Mouse (Mus musculus) MEL (cell line): ENCODE measurements around the gene Gstp2. TPM values are rescaled to one million over a fixed set of nuclear protein-coding genes. Genes with fewer than 3 reads are reported as not detected.

Experiments used
- DNase-seq: peaks from one replicate; pipeline ENCODE4 v3.0.0; 2011; ENCODE audit warnings: low read depth, low spot score
- H3K27ac ChIP-seq: 2 replicates; pipeline ENCODE4 v1.5.1; 2012; ENCODE audit warnings: low read depth, mild to moderate bottlenecking, control low read depth, low read length, moderate library complexity; ENCODE audit not compliant: control insufficient read depth
- H3K27me3 ChIP-seq, 2 experiments: fragments of 150-350 bp in 1 of 2; sonication (generic) in 1 of 2; 2 replicates each; pipeline ENCODE4 v1.6.1; 2012; ENCODE audit warnings: low read length in 2 of 2, mild to moderate bottlenecking in 2 of 2, improper control_type of control experiment in 1 of 2, moderate library complexity in 1 of 2; ENCODE audit not compliant: insufficient read depth in 2 of 2, control insufficient read depth in 1 of 2
- H3K36me3 ChIP-seq, 2 experiments: 2 replicates each; pipeline ENCODE4 v1.6.1; 2012 to 2014; ENCODE audit warnings: low read length in 2 of 2, improper control_type of control experiment in 1 of 2, inconsistent platforms in 1 of 2, mild to moderate bottlenecking in 1 of 2; ENCODE audit not compliant: insufficient read depth in 2 of 2, control insufficient read depth in 1 of 2
- H3K4me1 ChIP-seq, 2 experiments: fragments of 150-350 bp in 1 of 2; sonication (generic) in 1 of 2; 2 replicates each; pipeline ENCODE4 v1.6.1; 2012; ENCODE audit warnings: low read length in 2 of 2, improper control_type of control experiment in 1 of 2, mild to moderate bottlenecking in 1 of 2; ENCODE audit not compliant: insufficient read depth in 2 of 2, control insufficient read depth in 1 of 2
- H3K4me3 ChIP-seq, 2 experiments: fragments of 150-350 bp in 1 of 2; sonication (generic) in 1 of 2; 2 replicates each; pipeline ENCODE4 v1.5.1; 2012; ENCODE audit warnings: low read depth in 2 of 2, low read length in 2 of 2, mild to moderate bottlenecking in 2 of 2, moderate library complexity in 2 of 2, control low read depth in 1 of 2, improper control_type of control experiment in 1 of 2; ENCODE audit not compliant: control insufficient read depth in 1 of 2, insufficient read depth in 1 of 2
- H3K79me2 ChIP-seq: 2 replicates; pipeline ENCODE4 v1.6.1; 2012; ENCODE audit warnings: mild to moderate bottlenecking, low read length, moderate library complexity; ENCODE audit not compliant: control insufficient read depth, poor library complexity, insufficient read depth
- H3K9ac ChIP-seq: 2 replicates; pipeline ENCODE4 v1.6.1; 2012; ENCODE audit warnings: low read depth, mild to moderate bottlenecking, control low read depth, low read length, moderate library complexity; ENCODE audit not compliant: control insufficient read depth, poor library complexity, severe bottlenecking
- H3K9me3 ChIP-seq: fragments of 150-350 bp; sonication (generic); replicated peaks from 2 replicates; pipeline ENCODE4 v1.6.1; 2012; ENCODE audit warnings: mild to moderate bottlenecking, low read length, improper control_type of control experiment, moderate library complexity; ENCODE audit not compliant: insufficient read depth
- CHD1 ChIP-seq: IDR thresholded peaks from 2 replicates; pipeline ENCODE4 v1.6.1; 2012; ENCODE audit warnings: low read depth, mild to moderate bottlenecking, inconsistent platforms, low read length, improper control_type of control experiment
- CHD2 ChIP-seq: IDR thresholded peaks from 2 replicates; pipeline ENCODE4 v1.6.1; 2011; ENCODE audit warnings: low read length, improper control_type of control experiment
- CTCF ChIP-seq, 3 experiments: IDR thresholded peaks in 2 of 3; conservative IDR thresholded peaks in 1 of 3; 2 replicates each; pipeline ENCODE4 v1.5.1; 2011 to 2012; ENCODE audit warnings: low read length in 3 of 3, low read depth in 2 of 3, mild to moderate bottlenecking in 2 of 3, improper control_type of control experiment in 1 of 3, inconsistent platforms in 1 of 3, mixed read lengths in 1 of 3, moderate library complexity in 1 of 3; ENCODE audit not compliant: control insufficient read depth in 1 of 3, insufficient read depth in 1 of 3, poor library complexity in 1 of 3, severe bottlenecking in 1 of 3
- EP300 ChIP-seq, 2 experiments: IDR thresholded peaks; 2 replicates each; pipeline ENCODE4 v1.6.1; 2011; ENCODE audit warnings: improper control_type of control experiment in 2 of 2, low read length in 2 of 2, low read depth in 1 of 2, mild to moderate bottlenecking in 1 of 2
- HCFC1 ChIP-seq: IDR thresholded peaks from 2 replicates; pipeline ENCODE4 v1.6.1; 2012; ENCODE audit warnings: low read depth, mild to moderate bottlenecking, inconsistent platforms, low read length, improper control_type of control experiment, moderate library complexity
- MAX ChIP-seq: IDR thresholded peaks from 2 replicates; pipeline ENCODE4 v1.6.1; 2011; ENCODE audit warnings: low read length, improper control_type of control experiment
- MEF2A ChIP-seq: IDR thresholded peaks from 2 replicates; pipeline ENCODE4 v1.6.1; 2014; ENCODE audit warnings: low read depth, mild to moderate bottlenecking, inconsistent platforms, low read length, improper control_type of control experiment; ENCODE audit not compliant: poor library complexity, insufficient replicate concordance, severe bottlenecking; ENCODE audit errors: extremely low read depth
- MYB ChIP-seq: IDR thresholded peaks from 2 replicates; pipeline ENCODE4 v1.6.1; 2011; ENCODE audit warnings: mild to moderate bottlenecking, low read depth, low read length, improper control_type of control experiment
- MYC ChIP-seq: IDR thresholded peaks from 2 replicates; pipeline ENCODE4 v1.6.1; 2011; ENCODE audit warnings: low read depth, mild to moderate bottlenecking, low read length, improper control_type of control experiment, moderate library complexity
- NRF1 ChIP-seq: IDR thresholded peaks from 2 replicates; pipeline ENCODE4 v1.6.1; 2014; ENCODE audit warnings: low read depth, mild to moderate bottlenecking, inconsistent platforms, low read length, improper control_type of control experiment, moderate library complexity; ENCODE audit not compliant: poor library complexity, insufficient read depth, severe bottlenecking
- POLR2AphosphoS2 ChIP-seq: IDR thresholded peaks from 2 replicates; pipeline ENCODE4 v1.6.1; 2011; ENCODE audit warnings: low read length, improper control_type of control experiment
- RCOR1 ChIP-seq: IDR thresholded peaks from 2 replicates; pipeline ENCODE4 v1.6.1; 2012; ENCODE audit warnings: low read depth, mild to moderate bottlenecking, inconsistent platforms, low read length, improper control_type of control experiment
- SIN3A ChIP-seq: IDR thresholded peaks from 2 replicates; pipeline ENCODE4 v1.6.1; 2012; ENCODE audit warnings: low read length, improper control_type of control experiment, inconsistent platforms
- SMC3 ChIP-seq: IDR thresholded peaks from 2 replicates; pipeline ENCODE4 v1.6.1; 2011; ENCODE audit warnings: low read depth, low read length, improper control_type of control experiment
- TAL1 ChIP-seq: IDR thresholded peaks from 2 replicates; pipeline ENCODE4 v1.6.1; 2012; ENCODE audit warnings: mild to moderate bottlenecking, inconsistent platforms, low read length, moderate library complexity, mixed read lengths
- TBP ChIP-seq: IDR thresholded peaks from 2 replicates; pipeline ENCODE4 v1.8.0; 2011; ENCODE audit warnings: low read depth, low read length, improper control_type of control experiment
- TCF12 ChIP-seq: IDR thresholded peaks from 2 replicates; pipeline ENCODE4 v1.6.1; 2014; ENCODE audit warnings: low read depth, mild to moderate bottlenecking, inconsistent platforms, low read length, improper control_type of control experiment, moderate library complexity
- USF2 ChIP-seq, 2 experiments: IDR thresholded peaks; 2 replicates each; pipeline ENCODE4 v1.6.1; 2011 to 2012; ENCODE audit warnings: improper control_type of control experiment in 2 of 2, low read length in 2 of 2, borderline replicate concordance in 1 of 2, inconsistent platforms in 1 of 2, low read depth in 1 of 2, mild to moderate bottlenecking in 1 of 2; ENCODE audit not compliant: insufficient read depth in 1 of 2
- ZKSCAN1 ChIP-seq: IDR thresholded peaks from 2 replicates; pipeline ENCODE4 v1.6.1; 2012; ENCODE audit warnings: low read depth, mild to moderate bottlenecking, inconsistent platforms, low read length, improper control_type of control experiment, moderate library complexity
- polyA plus RNA-seq, 2 experiments: library from polyadenylated mRNA; stranded (reverse) in 1 of 2; unstranded in 1 of 2; fragments of >175 nt in 1 of 2; fragments of >200 nt in 1 of 2; gene quantifications; 2 replicates each; pipeline versions ENCODE4 v1.2.1 to v1.2.4; 2012; ENCODE audit warnings: low replicate concordance in 2 of 2, low read depth in 1 of 2; ENCODE audit not compliant: insufficient read length in 2 of 2, insufficient read depth in 1 of 2, missing spikeins in 1 of 2
- total RNA-seq: library from RNA; depleted of rRNA; stranded (reverse); fragments of 300-350 nt; gene quantifications from 2 replicates; pipeline ENCODE4 v1.2.3, GENCODE M21; 2012

Gene Gstp2
- total and polyA plus RNA-seq, 3 experiments = 0.65 to 7.4 TPM; not detected in 1

DNA sequence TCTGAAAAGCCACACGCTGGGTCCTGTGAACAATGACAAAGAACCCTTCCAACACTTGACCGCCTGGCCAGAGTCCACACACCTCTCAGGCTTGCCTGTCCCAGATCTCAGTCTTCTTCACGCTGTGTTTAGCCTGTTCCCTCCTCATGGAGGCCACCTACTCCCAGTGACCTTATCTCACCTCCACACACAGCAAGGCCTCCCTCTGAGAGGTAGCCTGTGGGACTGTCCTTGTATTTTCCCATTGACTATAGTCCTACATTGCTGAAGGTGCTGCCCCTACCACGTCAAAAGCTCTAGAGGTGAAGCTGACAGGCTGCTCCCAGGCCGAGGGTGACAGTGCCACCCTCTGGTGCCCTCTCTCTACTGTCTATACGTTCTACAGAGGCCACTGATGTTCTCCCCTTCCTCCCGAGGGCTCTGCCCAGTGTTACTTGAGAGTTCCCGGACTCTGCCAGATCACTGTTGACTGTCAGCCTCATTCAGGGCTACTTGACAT, 34.7 kb upstream of the Gstp2 start:
- TF ChIP-seq MYC (no peak), EP300 (IDR thresholded peaks at IDR 0.05; ENCODE audit: low read depth in 1 of 2, low read length in 2 of 2) (no peak), ZKSCAN1 (no peak), SMC3 (peak; percentile 37; the same call in 1 of the 2 replicates), TAL1 (no peak), USF2 (IDR thresholded peaks at IDR 0.05; ENCODE audit: borderline replicate concordance in 1 of 2, insufficient read depth in 1 of 2, low read depth in 1 of 2, low read length in 2 of 2) (no peak), CTCF (IDR thresholded peaks at IDR 0.05 in 2 of 3, conservative IDR thresholded peaks at IDR 0.05 in 1 of 3; ENCODE audit: control insufficient read depth in 1 of 3, insufficient read depth in 1 of 3, low read depth in 2 of 3, low read length in 3 of 3, poor library complexity in 1 of 3, severe bottlenecking in 1 of 3) (peak in 2 of 3 experiments; percentile 28 to 29; a peak in 4 of 6 replicates)
- no peak for DNase-seq
- H3K9ac ChIP-seq = no peak overlapping the region
- H3K4me3 ChIP-seq = no peak overlapping the region
- no peaks in the 10 kb centered on the region for H3K79me2 ChIP-seq
- H3K36me3 ChIP-seq = no peaks in the 10 kb centered on the region
- H3K27me3 ChIP-seq = peaks cover 2 to 3% of the 10 kb centered on the region in 2 experiments; a peak in 3 of 4 replicates
- peaks cover 0 to 5% of the 10 kb centered on the region in 2 experiments; a peak in 1 of 4 replicates for H3K4me1 ChIP-seq
- no peaks in the 10 kb centered on the region for H3K9me3 ChIP-seq
- no peak overlapping the region for H3K27ac ChIP-seq

DNA sequence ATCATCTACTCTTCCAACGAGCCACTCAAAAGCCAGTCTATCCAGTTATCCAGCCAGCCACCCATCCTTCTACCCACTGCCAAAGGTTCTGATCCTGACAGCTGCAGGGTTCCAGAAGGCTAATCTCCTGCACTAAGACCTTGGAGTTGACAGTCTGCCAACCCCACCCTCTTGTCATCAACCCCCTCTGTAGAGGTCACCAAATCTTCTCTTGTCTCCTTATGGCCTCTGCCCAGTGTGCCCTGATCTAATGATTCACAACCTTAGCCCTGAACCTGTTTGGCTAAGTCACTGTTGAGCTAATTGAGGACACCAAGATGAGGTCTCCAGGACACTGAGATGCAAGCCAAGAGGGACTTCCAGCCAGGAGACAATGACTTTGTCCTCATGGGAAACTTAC, 33.8 kb upstream of the Gstp2 start:
- H3K4me1 ChIP-seq = peaks cover 0 to 5% of the 10 kb centered on the region in 2 experiments; a peak in 1 of 4 replicates
- H3K4me3 ChIP-seq = no peak overlapping the region
- H3K9me3 ChIP-seq = no peaks in the 10 kb centered on the region
- no peaks in the 10 kb centered on the region for H3K36me3 ChIP-seq
- H3K9ac ChIP-seq = no peak overlapping the region
- H3K27ac ChIP-seq = no peak overlapping the region
- H3K27me3 ChIP-seq = peaks cover 2 to 3% of the 10 kb centered on the region in 2 experiments; a peak in 3 of 4 replicates
- no peaks in the 10 kb centered on the region for H3K79me2 ChIP-seq
- peak; percentile 14 for DNase-seq
- TF ChIP-seq SIN3A (no peak), POLR2AphosphoS2 (no peak), HCFC1 (no peak), CHD1 (no peak), MYC (no peak), TBP (no peak), MAX (no peak), SMC3 (no peak), NRF1 (no peak), MYB (no peak), TCF12 (no peak), MEF2A (no peak), CHD2 (no peak), RCOR1 (no peak)
- TF ChIP-seq, all 39 proteins: peak for 0
